Mouse (Mus musculus) small intestine, adult 2 months (tissue): ENCODE data around the gene Hcfc2.

Experiments used
- CTCF ChIP-seq: fragments of 200-500 bp; IDR thresholded peaks from 2 replicates; pipeline ENCODE4 v1.5.1; 2012; ENCODE audit warnings: low read depth, mild to moderate bottlenecking, control low read depth, inconsistent platforms, low read length, moderate library complexity, mixed read lengths; ENCODE audit not compliant: insufficient replicate concordance, insufficient read length; ENCODE audit errors: extremely low read depth
- POLR2A ChIP-seq: fragments of 200-500 bp; IDR thresholded peaks from 2 replicates; pipeline ENCODE4 v1.6.1; 2012; ENCODE audit warnings: low read depth, mild to moderate bottlenecking, control low read depth, inconsistent platforms, low read length, moderate library complexity

- TF ChIP-seq CTCF (no peak), POLR2A (no peak)
These were observed 62.4 kb downstream of the Hcfc2 start for GRCm38 (mm10) chr10:82758368-82758767.
